Mouse (Mus musculus) neural tube, embryonic 14.5 days (tissue): ENCODE data around the gene Tnp1. TPM values are rescaled to one million over a fixed set of nuclear protein-coding genes. Genes with fewer than 3 reads are reported as not detected.

Experiments used
- ATAC-seq: fragments of 200-750 bp; cut with Nextera tagmentation; 2 replicates; pipeline ENCODE4 v1.8.0; 2017; ENCODE audit warnings: low read depth, mild to moderate bottlenecking, moderate TSS enrichment, moderate library complexity
- H3K27ac ChIP-seq: fragments of 300-500 bp; sonication (generic); 2 replicates; pipeline ENCODE4 v1.5.1; 2014; ENCODE audit warnings: low read depth, mild to moderate bottlenecking, control low read depth, low read length, moderate library complexity, mixed read lengths
- H3K27me3 ChIP-seq: fragments of 300-500 bp; sonication (generic); 2 replicates; pipeline ENCODE4 v1.6.1; 2014; ENCODE audit warnings: low read length; ENCODE audit not compliant: control insufficient read depth, insufficient read depth
- H3K36me3 ChIP-seq: fragments of 300-500 bp; sonication (generic); 2 replicates; pipeline ENCODE4 v1.6.1; 2014; ENCODE audit warnings: low read length, mixed read lengths; ENCODE audit not compliant: control insufficient read depth, insufficient read depth
- H3K4me1 ChIP-seq: fragments of 300-500 bp; sonication (generic); 2 replicates; pipeline ENCODE4 v1.6.1; 2014; ENCODE audit warnings: low read length; ENCODE audit not compliant: control insufficient read depth, insufficient read depth
- H3K4me2 ChIP-seq: fragments of 300-500 bp; sonication (generic); 2 replicates; pipeline ENCODE4 v1.6.1; 2014; ENCODE audit warnings: mild to moderate bottlenecking, low read depth, low read length, control low read depth
- H3K4me3 ChIP-seq: fragments of 300-500 bp; sonication (generic); 2 replicates; pipeline ENCODE4 v1.5.1; 2014; ENCODE audit warnings: low read depth, low read length, control low read depth, mixed read lengths
- H3K9ac ChIP-seq: fragments of 300-500 bp; sonication (generic); replicated peaks from 2 replicates; pipeline ENCODE4 v1.6.1; 2014; ENCODE audit warnings: low read depth, mild to moderate bottlenecking, control low read depth, low read length, mixed read lengths
- H3K9me3 ChIP-seq: fragments of 300-500 bp; sonication (generic); 2 replicates; pipeline ENCODE4 v1.6.1; 2016; ENCODE audit warnings: low read length; ENCODE audit not compliant: control insufficient read depth
- WGBS: fragments of 180-500 bp; shearing (Covaris S2); extraction: QIAGEN DNeasy Blood & Tissue Kit; methylation state at CpG from one replicate; pipeline ENCODE4 v1.1.7; 2014; 5-methylcytosine and 5-hydroxymethylcytosine counted together
- polyA plus RNA-seq: library from polyadenylated mRNA; unstranded; fragments of >200 nt; fragmentation: Nextera tagmentation; extraction: Ambion mirVana; gene quantifications from 2 replicates; pipeline ENCODE4 v1.2.1, GENCODE M21; 2014

The Tnp1 gene
- polyA plus RNA-seq, 1 experiment from 2014 or later, result not detected

DNA sequence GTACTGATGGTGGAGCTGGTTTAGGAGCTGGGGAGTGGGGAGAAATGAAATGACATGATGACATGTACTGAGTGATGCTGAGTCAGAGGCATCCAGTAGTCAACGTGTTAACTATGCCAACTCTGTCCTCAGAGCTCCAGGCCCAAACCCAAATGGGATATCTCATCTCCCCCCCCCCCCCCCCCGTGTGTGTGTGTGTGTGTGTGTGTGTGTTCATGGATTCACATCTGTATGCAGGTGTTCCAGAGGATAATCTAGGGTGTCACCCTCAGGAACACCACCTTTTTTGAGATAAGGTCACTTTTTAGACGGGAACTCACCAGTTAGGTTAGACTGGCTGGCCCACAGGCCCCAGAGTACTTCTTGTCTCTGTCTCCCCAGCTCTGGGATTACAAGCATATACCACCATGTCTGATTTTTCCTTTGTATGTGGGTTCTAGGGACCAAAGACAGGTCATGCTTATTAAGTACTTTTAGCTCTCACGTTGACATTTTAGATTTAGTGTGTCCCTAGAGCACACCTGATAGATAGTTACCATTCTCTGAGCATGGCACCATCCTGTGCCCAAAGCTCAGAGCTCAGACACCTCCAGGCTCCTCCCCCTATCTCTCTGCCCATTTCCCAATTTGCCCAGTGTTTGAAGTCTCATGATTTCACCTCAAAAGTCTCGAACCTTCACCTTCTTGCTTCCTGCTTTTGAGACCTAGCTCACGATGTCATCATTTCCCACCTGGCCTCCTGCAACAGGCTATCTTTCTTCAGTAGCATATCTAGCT lies 31.4 kb upstream of the Tnp1 start:
- no peak overlapping the region for H3K4me2 ChIP-seq
- no peaks in the 10 kb centered on the region for H3K27me3 ChIP-seq
- no peaks in the 10 kb centered on the region for H3K9me3 ChIP-seq
- no peak overlapping the region for H3K27ac ChIP-seq
- H3K4me1 ChIP-seq, result peaks cover 4% of the 10 kb centered on the region; the same call in 1 of the 2 replicates
- no peaks in the 10 kb centered on the region for H3K36me3 ChIP-seq
- H3K4me3 ChIP-seq, result no peak overlapping the region
- H3K9ac ChIP-seq, result no peak overlapping the region
- no peak for ATAC-seq
- WGBS, result 85% methylated on average over 6 of the region's 6 CpGs

DNA sequence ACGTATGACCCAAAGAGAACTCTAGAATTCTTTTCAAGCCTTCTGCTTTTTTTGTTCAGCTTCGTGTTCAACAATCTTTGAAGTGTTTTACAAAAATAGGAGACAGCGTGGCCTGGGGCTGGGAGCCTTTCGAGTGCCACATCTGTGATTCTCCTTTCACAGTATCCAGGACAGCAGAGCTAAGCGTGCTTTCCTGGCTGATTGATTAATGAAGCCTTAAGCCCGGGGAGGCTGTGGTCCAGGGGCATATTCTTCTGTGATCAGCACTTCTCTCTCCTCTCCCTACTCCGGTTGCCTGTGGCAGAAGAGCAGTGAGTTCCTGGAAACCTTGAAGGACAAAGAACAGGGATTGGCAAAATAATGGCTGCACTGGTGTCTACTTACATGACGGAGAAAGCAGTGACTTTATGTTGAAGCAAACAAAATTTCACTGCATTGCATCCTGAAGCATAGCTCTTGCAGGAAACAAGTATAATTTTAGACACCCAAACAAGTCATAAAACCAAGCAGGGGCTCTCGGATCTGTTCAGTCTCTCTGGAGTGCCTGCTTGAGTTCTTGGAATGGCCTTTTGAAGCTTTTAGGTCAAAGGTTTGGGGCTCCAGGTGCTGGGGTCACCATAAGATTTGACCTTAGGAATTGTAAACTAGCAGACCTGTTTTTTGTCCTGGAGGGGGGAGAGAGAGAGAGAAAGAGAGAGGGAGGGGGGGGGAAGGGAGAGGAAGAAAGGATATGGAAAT lies 30.4 kb upstream of the Tnp1 start:
- H3K36me3 ChIP-seq, result no peaks in the 10 kb centered on the region
- 19% methylated on average over 9 of the region's 9 CpGs for WGBS
- H3K9ac ChIP-seq, result no peak overlapping the region
- no peak overlapping the region for H3K4me2 ChIP-seq
- H3K27me3 ChIP-seq, result no peaks in the 10 kb centered on the region
- H3K4me1 ChIP-seq, result peaks cover 4% of the 10 kb centered on the region; the same call in 1 of the 2 replicates
- no peak for ATAC-seq
- H3K9me3 ChIP-seq, result no peaks in the 10 kb centered on the region
- H3K27ac ChIP-seq, result no peak overlapping the region
- no peak overlapping the region for H3K4me3 ChIP-seq

DNA sequence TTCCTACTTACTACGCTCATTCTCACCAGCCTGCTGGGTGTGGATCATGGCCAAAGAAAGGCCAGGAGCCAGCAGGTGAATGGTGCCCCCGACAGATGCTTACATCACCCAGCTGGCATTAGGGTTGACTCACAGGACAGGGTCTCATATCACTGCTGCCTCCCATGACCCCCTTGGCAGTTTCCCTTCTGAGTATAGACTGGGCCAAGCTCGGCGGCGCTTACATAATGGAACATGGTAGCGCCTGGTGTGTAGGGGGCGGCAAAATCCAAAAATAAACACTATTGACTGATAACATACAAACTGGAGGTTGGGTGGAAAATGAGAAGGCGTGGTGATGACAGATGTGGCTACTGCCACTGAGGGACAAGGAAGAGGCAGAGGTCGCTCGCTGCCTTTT lies 28.0 kb upstream of the Tnp1 start:
- WGBS, result 94% methylated on average over 10 of the region's 10 CpGs
- ATAC-seq, result no peak
- Histone ChIP-seq H3K9ac (no peak overlapping the region), H3K27me3 (no peaks in the 10 kb centered on the region), H3K4me3 (no peak overlapping the region), H3K27ac (no peak overlapping the region), H3K9me3 (no peaks in the 10 kb centered on the region), H3K4me1 (peaks cover 4% of the 10 kb centered on the region; the same call in 1 of the 2 replicates), H3K4me2 (no peak overlapping the region), H3K36me3 (no peaks in the 10 kb centered on the region)

DNA sequence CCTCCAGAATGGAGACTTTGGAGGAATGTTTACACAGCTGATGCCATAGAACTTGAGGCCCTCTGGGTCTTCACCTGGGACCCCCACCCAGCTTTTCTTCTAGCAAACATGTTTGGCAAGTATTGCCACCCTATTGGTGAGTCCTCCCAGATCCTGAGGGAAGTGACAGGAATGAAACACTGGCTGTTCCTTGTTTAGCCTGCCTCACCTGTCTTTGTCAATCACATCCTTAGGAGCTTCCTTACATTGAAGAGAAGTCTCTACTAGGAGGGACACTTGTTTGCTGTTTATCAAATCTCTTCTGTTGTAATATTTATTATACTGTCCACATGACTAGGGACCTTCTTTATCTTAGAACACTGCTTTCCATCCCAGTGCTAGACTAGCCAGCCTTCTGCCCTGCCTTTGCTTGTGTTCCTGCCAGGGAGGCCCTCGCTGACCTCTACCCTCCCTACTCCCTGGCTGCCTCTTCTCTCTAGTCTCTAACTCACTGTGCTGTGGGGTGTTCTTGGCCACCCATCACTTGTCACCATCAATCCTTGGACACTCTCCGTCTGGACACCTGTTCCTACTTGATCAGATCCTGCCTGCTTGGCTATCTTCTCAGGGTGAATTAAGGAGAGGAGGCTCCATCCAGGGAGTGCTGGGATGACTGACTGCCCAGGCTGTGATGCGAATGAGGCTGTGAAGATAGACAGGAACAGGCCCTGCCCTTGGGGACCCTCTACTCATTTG lies 25.1 kb upstream of the Tnp1 start:
- Histone ChIP-seq H3K4me3 (no peak overlapping the region), H3K4me2 (no peak overlapping the region), H3K9ac (no peak overlapping the region), H3K36me3 (no peaks in the 10 kb centered on the region), H3K4me1 (peaks cover 2% of the 10 kb centered on the region; the same call in 1 of the 2 replicates), H3K27me3 (no peaks in the 10 kb centered on the region), H3K9me3 (no peaks in the 10 kb centered on the region), H3K27ac (no peak overlapping the region)
- 85% methylated on average over 3 of the region's 3 CpGs for WGBS
- no peak for ATAC-seq

DNA sequence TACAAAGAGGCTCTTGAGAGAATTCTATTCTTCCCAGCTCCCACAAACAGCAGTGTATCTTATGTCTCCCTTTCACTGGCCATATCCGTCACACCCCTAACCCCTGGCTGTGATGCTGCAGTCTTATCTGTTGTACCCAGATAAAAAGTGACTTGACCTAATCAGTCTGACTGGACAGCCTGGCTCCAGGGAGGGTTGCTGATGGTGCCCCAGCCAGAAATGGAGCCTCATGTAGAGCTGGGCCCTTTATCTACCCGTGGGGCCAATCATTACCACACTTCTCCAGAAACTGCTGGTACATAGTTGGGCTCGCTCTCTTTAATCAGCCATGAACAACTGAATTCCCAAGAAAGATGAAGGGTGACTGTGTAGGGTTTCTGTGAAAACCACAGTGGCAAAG lies 22.8 kb upstream of the Tnp1 start:
- no peak for ATAC-seq
- Histone ChIP-seq H3K4me1 (no peaks in the 10 kb centered on the region), H3K9me3 (no peaks in the 10 kb centered on the region), H3K36me3 (no peaks in the 10 kb centered on the region), H3K27me3 (no peaks in the 10 kb centered on the region), H3K27ac (no peak overlapping the region), H3K4me3 (no peak overlapping the region), H3K4me2 (no peak overlapping the region), H3K9ac (no peak overlapping the region)
- 91% methylated on average over 3 of the region's 3 CpGs for WGBS

DNA sequence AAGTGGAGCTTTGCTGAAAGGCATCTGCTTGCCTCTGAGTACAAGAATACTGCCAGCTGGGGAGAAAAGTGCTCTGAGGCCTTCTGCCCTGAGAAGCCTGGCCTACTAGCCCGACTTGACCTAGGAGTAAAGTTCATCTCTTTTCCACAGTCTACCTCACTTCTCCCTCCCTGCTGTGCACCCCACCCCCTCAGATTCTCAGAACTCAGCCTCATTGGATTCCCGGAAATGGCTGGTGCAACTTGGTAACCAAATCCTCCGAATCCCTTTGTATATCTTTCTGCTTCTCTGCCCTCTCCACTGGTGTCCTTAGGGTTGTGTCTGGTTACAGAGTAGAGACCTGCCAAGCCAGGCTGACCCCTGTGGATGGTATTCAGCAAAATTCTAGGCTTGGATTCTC lies 20.8 kb upstream of the Tnp1 start:
- no peaks in the 10 kb centered on the region for H3K4me1 ChIP-seq
- no peak for ATAC-seq
- H3K9ac ChIP-seq, result no peak overlapping the region
- no peaks in the 10 kb centered on the region for H3K36me3 ChIP-seq
- no peak overlapping the region for H3K4me3 ChIP-seq
- no peaks in the 10 kb centered on the region for H3K9me3 ChIP-seq
- no peaks in the 10 kb centered on the region for H3K27me3 ChIP-seq
- H3K4me2 ChIP-seq, result no peak overlapping the region
- WGBS, result 77% methylated on average over 3 of the region's 3 CpGs
- H3K27ac ChIP-seq, result no peak overlapping the region

DNA sequence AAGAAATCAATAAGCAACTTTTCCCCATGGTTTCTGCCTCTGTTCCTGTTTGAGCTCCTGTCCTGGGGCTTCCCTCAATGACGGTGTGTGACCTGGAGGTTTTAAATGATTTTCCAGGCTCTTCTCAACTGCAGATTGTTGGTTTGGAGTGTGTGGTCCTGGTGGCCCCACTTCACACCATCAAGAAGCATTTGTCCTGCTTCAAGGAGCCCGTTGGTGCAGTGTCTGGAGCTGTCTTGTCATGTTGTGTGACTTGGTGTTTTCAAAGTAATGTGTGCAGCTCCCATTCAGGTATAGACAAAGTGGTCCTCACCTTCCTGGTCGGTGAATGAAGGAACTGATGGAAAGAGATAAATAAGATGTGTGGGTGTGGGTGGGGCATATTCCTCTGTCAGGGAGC lies 20.0 kb upstream of the Tnp1 start:
- Histone ChIP-seq H3K27ac (no peak overlapping the region), H3K4me2 (no peak overlapping the region), H3K36me3 (no peaks in the 10 kb centered on the region), H3K4me1 (no peaks in the 10 kb centered on the region), H3K4me3 (no peak overlapping the region), H3K9ac (no peak overlapping the region), H3K27me3 (no peaks in the 10 kb centered on the region), H3K9me3 (no peaks in the 10 kb centered on the region)
- 85% methylated on average over 3 of the region's 3 CpGs for WGBS
- no peak for ATAC-seq

DNA sequence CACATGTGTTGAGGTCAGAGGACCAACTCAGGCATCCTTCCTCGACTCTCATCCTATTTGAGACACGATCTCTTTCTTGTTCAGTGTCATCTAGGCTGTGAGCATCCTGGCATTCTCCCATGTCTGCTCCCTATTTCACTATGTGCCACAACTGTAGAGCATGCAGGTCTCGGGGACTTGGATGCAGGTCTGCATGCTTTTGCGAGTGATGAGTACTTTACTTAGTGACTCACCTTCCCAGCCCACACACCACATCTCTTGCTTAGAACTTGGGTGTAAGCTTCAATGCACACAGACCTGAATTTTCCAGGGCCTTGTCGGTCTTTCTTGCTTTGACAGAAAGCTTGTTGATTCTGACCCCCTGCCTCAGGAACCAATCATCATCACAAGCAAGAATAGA lies 16.8 kb upstream of the Tnp1 start:
- Histone ChIP-seq H3K27ac (no peak overlapping the region), H3K4me3 (no peak overlapping the region), H3K36me3 (no peaks in the 10 kb centered on the region), H3K4me2 (no peak overlapping the region), H3K9me3 (no peaks in the 10 kb centered on the region), H3K27me3 (no peaks in the 10 kb centered on the region), H3K4me1 (no peaks in the 10 kb centered on the region), H3K9ac (no peak overlapping the region)
- no peak for ATAC-seq
- WGBS, result 92% methylated on average over 5 of the region's 5 CpGs

DNA sequence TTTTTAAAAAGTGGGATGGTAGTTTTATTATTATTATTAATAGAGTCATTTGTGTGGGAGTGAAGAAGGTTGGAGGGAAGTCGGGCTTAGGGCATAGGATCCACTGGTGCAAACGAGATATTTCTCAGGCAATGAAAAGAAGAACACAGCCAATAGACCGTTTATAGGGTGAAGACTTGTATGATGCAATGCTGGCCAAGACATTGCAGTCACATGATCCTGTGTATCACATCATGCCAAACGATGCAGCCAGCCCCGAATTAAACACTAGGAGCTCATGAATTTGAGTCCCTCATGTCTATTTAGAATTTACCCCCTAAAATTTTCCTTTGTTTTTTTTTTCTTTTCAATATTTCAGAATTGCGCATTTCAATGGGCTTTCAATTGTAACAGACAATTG lies 13.0 kb upstream of the Tnp1 start:
- WGBS, result 74% methylated on average over 6 of the region's 6 CpGs
- ATAC-seq, result no peak
- no peak overlapping the region for H3K9ac ChIP-seq

More for the DNA sequence above, 13.0 kb upstream of the Tnp1 start:
- no peak overlapping the region for H3K27ac ChIP-seq
- H3K9me3 ChIP-seq, result no peaks in the 10 kb centered on the region
- H3K4me3 ChIP-seq, result no peak overlapping the region
- no peaks in the 10 kb centered on the region for H3K27me3 ChIP-seq
- H3K36me3 ChIP-seq, result no peaks in the 10 kb centered on the region
- no peaks in the 10 kb centered on the region for H3K4me1 ChIP-seq
- H3K4me2 ChIP-seq, result no peak overlapping the region
